18 mouse cellular contexts compared by ENCODE assay signal in genomic region chr1:136699153-136699524, GRCm38 (mm10).
DNase-seq lines count a peak whose midpoint lies in the region; ATAC-seq and TF ChIP-seq lines count a peak whose summit lies in the region.
"Had no signal": no experiment of that assay in that cellular context is flagged by ENCODE, and none has a peak within 500 bp of the region (broad histone marks: within the 10 kb centered on the region; RNA-seq: fewer than 3 reads in every experiment).

No protein-coding gene starts in this region.

- H3K27ac ChIP-seq in lung, postnatal 0 days (ENCODE audit: low read length) = peak overlapping the region; percentile 78
- peak overlapping the region; percentile 100 for H3K27ac ChIP-seq in ES-Bruce4 (ENCODE audit: insufficient read depth, low read length)
- 0 out of 2 replicates have a peak overlapping the region, but pooled peaks have one; percentile 31 for H3K27ac ChIP-seq in stomach, embryonic 15.5 days
- H3K27ac ChIP-seq: heart, embryonic 10.5 days; hindbrain, embryonic 10.5 days; limb, embryonic 12.5 days; neural tube, embryonic 15.5 days had no signal

- H3K4me3 ChIP-seq in lung, postnatal 0 days (ENCODE audit: low read depth, low read length) = no peak overlapping the region
- H3K4me3 ChIP-seq in ES-Bruce4 (ENCODE audit: low read depth, low read length) = peak overlapping the region; percentile 70
- no peak overlapping the region for H3K4me3 ChIP-seq in stomach, embryonic 15.5 days (replicated peaks)
- H3K4me3 ChIP-seq: heart, embryonic 10.5 days; hindbrain, embryonic 10.5 days; limb, embryonic 12.5 days; neural tube, embryonic 15.5 days had no signal

- no peaks in the 10 kb centered on the region for H3K27me3 ChIP-seq in lung, postnatal 0 days (replicated peaks; ENCODE audit: insufficient read depth, low read length)
- H3K27me3 ChIP-seq in ES-Bruce4 (ENCODE audit: control insufficient read depth, insufficient read depth, low read length, poor library complexity, severe bottlenecking) = no peaks in the 10 kb centered on the region
- H3K27me3 ChIP-seq in stomach, embryonic 15.5 days (replicated peaks) = no peaks in the 10 kb centered on the region
- H3K27me3 ChIP-seq: limb, embryonic 12.5 days; neural tube, embryonic 15.5 days had no signal

- H3K36me3 ChIP-seq in lung, postnatal 0 days (ENCODE audit: insufficient read depth, low read length) = no peaks in the 10 kb centered on the region
- H3K36me3 ChIP-seq in ES-Bruce4 (ENCODE audit: control insufficient read depth, insufficient read depth, low read length, poor library complexity, severe bottlenecking) = peaks cover 9% of the 10 kb centered on the region
- no peaks in the 10 kb centered on the region for H3K36me3 ChIP-seq in stomach, embryonic 15.5 days
- H3K36me3 ChIP-seq: heart, embryonic 10.5 days; hindbrain, embryonic 10.5 days; limb, embryonic 12.5 days; neural tube, embryonic 15.5 days had no signal

- ATAC-seq in lung, postnatal 0 days = no peak
- peak; percentile 53 for ATAC-seq in inflammation-experienced regulatory T-cells, adult 6 months
- ATAC-seq in stomach, embryonic 15.5 days (ENCODE audit: insufficient read depth, low FRiP score, low read depth) = no peak
- ATAC-seq: forebrain, embryonic 16.5 days; intestine, postnatal 0 days had no signal

- H3K4me2 ChIP-seq in lung, postnatal 0 days (replicated peaks; ENCODE audit: low read depth, low read length) = no peak overlapping the region
- no peak overlapping the region for H3K4me2 ChIP-seq in stomach, embryonic 15.5 days
- H3K4me2 ChIP-seq: limb, embryonic 12.5 days; neural tube, embryonic 15.5 days had no signal

- 51% methylated on average over 7 of the region's 7 CpGs for WGBS in lung, postnatal 0 days
- WGBS in stomach, embryonic 15.5 days = 71% methylated on average over 7 of the region's 7 CpGs

- TF ChIP-seq CTCF in lung, postnatal 0 days (IDR thresholded peaks at IDR 0.05) = no peak
- TF ChIP-seq CTCF in ES-Bruce4 (IDR thresholded peaks at IDR 0.05; ENCODE audit: low read depth, low read length) = no peak

- no peak for DNase-seq in lung, postnatal 0 days (ENCODE audit: low spot score)
- no peak for DNase-seq in lung, postnatal 10 days
- no peak for DNase-seq in layer of hippocampus, adult 9-10 months (ENCODE audit: low spot score)
- no peak for DNase-seq in cerebellum, postnatal 25 days
- DNase-seq: cerebellum, adult 11 months; gastrocnemius, postnatal 10 days; kidney, postnatal 36 days; layer of hippocampus, postnatal 36 days; retina, postnatal 1 day had no signal

- TF ChIP-seq EP300 in lung, postnatal 0 days (IDR thresholded peaks at IDR 0.05) = no peak
- no peak for TF ChIP-seq EP300 in ES-Bruce4 (IDR thresholded peaks at IDR 0.05; ENCODE audit: insufficient read depth, low read depth, low read length)

- no peaks in the 10 kb centered on the region for H3K9me3 ChIP-seq in lung, postnatal 0 days (ENCODE audit: low read length)
- no peaks in the 10 kb centered on the region for H3K9me3 ChIP-seq in ES-Bruce4 (replicated peaks; ENCODE audit: control insufficient read depth, insufficient read depth, low read length, poor library complexity, severe bottlenecking)
- no peaks in the 10 kb centered on the region for H3K9me3 ChIP-seq in stomach, embryonic 15.5 days
- H3K9me3 ChIP-seq: heart, embryonic 10.5 days; hindbrain, embryonic 10.5 days; limb, embryonic 12.5 days; neural tube, embryonic 15.5 days had no signal

- H3K4me1 ChIP-seq in lung, postnatal 0 days (ENCODE audit: insufficient read depth, low read depth, low read length) = peaks cover 10% of the 10 kb centered on the region; the same call in 1 of the 2 replicates
- no peaks in the 10 kb centered on the region for H3K4me1 ChIP-seq in ES-Bruce4 (ENCODE audit: control insufficient read depth, insufficient read depth, low read length)
- peaks cover 12% of the 10 kb centered on the region for H3K4me1 ChIP-seq in stomach, embryonic 15.5 days

- no peak overlapping the region for H3K9ac ChIP-seq in lung, postnatal 0 days (replicated peaks; ENCODE audit: low read depth)
- H3K9ac ChIP-seq in ES-Bruce4 (ENCODE audit: low read depth, poor library complexity, severe bottlenecking) = peak overlapping the region; percentile 92
- no peak overlapping the region for H3K9ac ChIP-seq in stomach, embryonic 15.5 days
- H3K9ac ChIP-seq: limb, embryonic 12.5 days; neural tube, embryonic 15.5 days had no signal

- TF ChIP-seq POLR2A in ES-Bruce4 (IDR thresholded peaks at IDR 0.05; ENCODE audit: insufficient read depth, low read length) = no peak

Comparison
In these comparisons a context has a peak if more than half of its experiments do, and no peak if none do; other contexts are left out.
1. H3K27ac ChIP-seq: peak in every context shown above with its lines; median percentile 100 in ES-Bruce4; 78 in lung, postnatal 0 days; 31 in stomach, embryonic 15.5 days.